Mouse (Mus musculus) ES-Bruce4 (cell line): ENCODE results near the gene Prrc2c. TPM values are rescaled to one million over a fixed set of nuclear protein-coding genes. Genes with fewer than 3 reads are reported as not detected.

Source experiments
- H3K27ac ChIP-seq: 2 replicates; pipeline ENCODE4 v1.5.1; 2012; ENCODE audit warnings: low read length, inconsistent platforms; ENCODE audit not compliant: insufficient read depth
- H3K27me3 ChIP-seq: 2 replicates; pipeline ENCODE4 v1.6.1; 2012; ENCODE audit warnings: mild to moderate bottlenecking, low read length, inconsistent platforms; ENCODE audit not compliant: control insufficient read depth, poor library complexity, insufficient read depth, severe bottlenecking
- H3K36me3 ChIP-seq: 2 replicates; pipeline ENCODE4 v1.6.1; 2012; ENCODE audit warnings: inconsistent platforms, mild to moderate bottlenecking, low read length, moderate library complexity; ENCODE audit not compliant: control insufficient read depth, poor library complexity, insufficient read depth, severe bottlenecking
- H3K4me1 ChIP-seq: one replicate; pipeline ENCODE4 v1.8.1; 2011; ENCODE audit warnings: low read length; ENCODE audit not compliant: control insufficient read depth, insufficient read depth
- H3K4me3 ChIP-seq: 2 replicates; pipeline ENCODE4 v1.5.1; 2011; ENCODE audit warnings: low read depth, mild to moderate bottlenecking, low read length
- H3K9ac ChIP-seq: 2 replicates; pipeline ENCODE4 v1.6.1; 2012; ENCODE audit warnings: low read depth, mild to moderate bottlenecking, inconsistent platforms; ENCODE audit not compliant: poor library complexity, severe bottlenecking
- H3K9me3 ChIP-seq: replicated peaks from 2 replicates; pipeline ENCODE4 v1.6.1; 2012; ENCODE audit warnings: mild to moderate bottlenecking, low read length, inconsistent platforms; ENCODE audit not compliant: control insufficient read depth, poor library complexity, insufficient read depth, severe bottlenecking
- CTCF ChIP-seq: IDR thresholded peaks from one replicate; pipeline ENCODE4 v1.8.1; 2011; ENCODE audit warnings: low read depth, low read length
- EP300 ChIP-seq: IDR thresholded peaks from 2 replicates; pipeline ENCODE4 v1.6.1; 2011; ENCODE audit warnings: low read depth, low read length; ENCODE audit not compliant: insufficient read depth
- POLR2A ChIP-seq: IDR thresholded peaks from one replicate; pipeline ENCODE4 v1.8.1; 2011; ENCODE audit warnings: low read length; ENCODE audit not compliant: insufficient read depth
- polyA plus RNA-seq: library from polyadenylated mRNA; stranded (reverse); fragments of >200 nt; gene quantifications from 2 replicates; pipeline ENCODE4 v1.2.4, GENCODE M21; 2011; ENCODE audit warnings: low read depth; ENCODE audit not compliant: missing spikeins, insufficient read depth, insufficient read length

Gene Prrc2c
- polyA plus RNA-seq, 1 experiment, result 366 TPM

- no peak overlapping the region for H3K4me3 ChIP-seq
- no peak overlapping the region for H3K27ac ChIP-seq
- H3K36me3 ChIP-seq, result no peaks in the 10 kb centered on the region
- no peaks in the 10 kb centered on the region for H3K27me3 ChIP-seq
- TF ChIP-seq POLR2A, result no peak
- no peak for TF ChIP-seq CTCF
- TF ChIP-seq EP300, result no peak
- H3K9ac ChIP-seq, result no peak overlapping the region
- no peaks in the 10 kb centered on the region for H3K4me1 ChIP-seq
- no peaks in the 10 kb centered on the region; the same call in 1 of the 2 replicates for H3K9me3 ChIP-seq
Observed at GRCm38 (mm10) chr1:162771617-162772360, 31.4 kb upstream of the Prrc2c start.

- TF ChIP-seq EP300, result no peak
- TF ChIP-seq CTCF, result no peak
- TF ChIP-seq POLR2A, result no peak
- Histone ChIP-seq H3K27ac (no peak overlapping the region), H3K4me3 (no peak overlapping the region), H3K36me3 (no peaks in the 10 kb centered on the region), H3K9me3 (no peaks in the 10 kb centered on the region), H3K27me3 (no peaks in the 10 kb centered on the region; the same call in 1 of the 2 replicates), H3K9ac (no peak overlapping the region), H3K4me1 (no peaks in the 10 kb centered on the region)
Observed at GRCm38 (mm10) chr1:162752009-162752408, 11.7 kb upstream of the Prrc2c start.

GRCm38 (mm10) chr1:162749607-162750006, 9.3 kb upstream of the Prrc2c start:
- no peaks in the 10 kb centered on the region for H3K9me3 ChIP-seq
- H3K27me3 ChIP-seq, result no peaks in the 10 kb centered on the region; the same call in 1 of the 2 replicates
- TF ChIP-seq EP300, result no peak
- TF ChIP-seq CTCF, result no peak
- no peak for TF ChIP-seq POLR2A
- H3K9ac ChIP-seq, result no peak overlapping the region
- H3K4me3 ChIP-seq, result no peak overlapping the region
- H3K36me3 ChIP-seq, result no peaks in the 10 kb centered on the region
- no peaks in the 10 kb centered on the region for H3K4me1 ChIP-seq
- H3K27ac ChIP-seq, result no peak overlapping the region

- Histone ChIP-seq H3K36me3 (no peaks in the 10 kb centered on the region), H3K9ac (no peak overlapping the region), H3K27me3 (no peaks in the 10 kb centered on the region; the same call in 1 of the 2 replicates), H3K9me3 (no peaks in the 10 kb centered on the region), H3K4me1 (no peaks in the 10 kb centered on the region), H3K27ac (no peak overlapping the region), H3K4me3 (no peak overlapping the region)
- no peak for TF ChIP-seq POLR2A
- TF ChIP-seq EP300, result no peak
- TF ChIP-seq CTCF, result no peak
Observed at GRCm38 (mm10) chr1:162748761-162749160, 8.4 kb upstream of the Prrc2c start.

- peak overlapping the region; percentile 85 for H3K4me3 ChIP-seq
- TF ChIP-seq POLR2A (no peak), CTCF (no peak), EP300 (no peak)
- no peaks in the 10 kb centered on the region for H3K27me3 ChIP-seq
- peaks cover 11% of the 10 kb centered on the region for H3K36me3 ChIP-seq
- H3K9me3 ChIP-seq, result no peaks in the 10 kb centered on the region
- H3K27ac ChIP-seq, result peak overlapping the region; percentile 36; the same call in 1 of the 2 replicates
- H3K9ac ChIP-seq, result peak overlapping the region; percentile 91
- no peaks in the 10 kb centered on the region for H3K4me1 ChIP-seq
Observed at GRCm38 (mm10) chr1:162739831-162740394, 443 bp downstream of the Prrc2c start.

GRCm38 (mm10) chr1:162739406-162739805, 950 bp downstream of the Prrc2c start:
- no peaks in the 10 kb centered on the region for H3K27me3 ChIP-seq
- H3K9ac ChIP-seq, result peak overlapping the region; percentile 91
- peak overlapping the region; percentile 85 for H3K4me3 ChIP-seq

More at GRCm38 (mm10) chr1:162739406-162739805, 950 bp downstream of the Prrc2c start:
- no peaks in the 10 kb centered on the region for H3K4me1 ChIP-seq
- no peaks in the 10 kb centered on the region for H3K9me3 ChIP-seq
- no peak overlapping the region for H3K27ac ChIP-seq
- TF ChIP-seq EP300, result no peak
- TF ChIP-seq POLR2A, result no peak
- TF ChIP-seq CTCF, result no peak
- H3K36me3 ChIP-seq, result peaks cover 13% of the 10 kb centered on the region
